Mouse (Mus musculus) bone marrow macrophage, adult 2 months (primary cell): Measurements from ENCODE around the gene Nms. TPM values are rescaled to one million over a fixed set of nuclear protein-coding genes. Genes with fewer than 3 reads are reported as not detected.

Source experiments
- H3K27ac ChIP-seq: 2 replicates; pipeline ENCODE4 v1.5.1; 2012; ENCODE audit warnings: low read depth, low read length; ENCODE audit not compliant: insufficient read depth
- H3K4me1 ChIP-seq: 2 replicates; pipeline ENCODE4 v1.6.1; 2012; ENCODE audit warnings: low read length; ENCODE audit not compliant: control insufficient read depth, insufficient read depth
- H3K4me3 ChIP-seq: 2 replicates; pipeline ENCODE4 v1.5.1; 2012; ENCODE audit warnings: mild to moderate bottlenecking, low read length, moderate library complexity; ENCODE audit not compliant: insufficient read depth
- CTCF ChIP-seq: IDR thresholded peaks from 2 replicates; pipeline ENCODE4 v1.5.1; 2012; ENCODE audit warnings: low read depth, mild to moderate bottlenecking, low read length, moderate library complexity
- POLR2A ChIP-seq: IDR thresholded peaks from 2 replicates; pipeline ENCODE4 v1.6.1; 2012; ENCODE audit warnings: mild to moderate bottlenecking, low read depth, low read length, borderline replicate concordance
- polyA plus RNA-seq: library from polyadenylated mRNA; stranded (reverse); fragments of >200 nt; gene quantifications from 2 replicates; pipeline ENCODE4 v1.2.4, GENCODE M21; 2012; ENCODE audit not compliant: missing spikeins, insufficient read depth, insufficient read length

Nms gene
- polyA plus RNA-seq, 1 experiment = not detected

DNA sequence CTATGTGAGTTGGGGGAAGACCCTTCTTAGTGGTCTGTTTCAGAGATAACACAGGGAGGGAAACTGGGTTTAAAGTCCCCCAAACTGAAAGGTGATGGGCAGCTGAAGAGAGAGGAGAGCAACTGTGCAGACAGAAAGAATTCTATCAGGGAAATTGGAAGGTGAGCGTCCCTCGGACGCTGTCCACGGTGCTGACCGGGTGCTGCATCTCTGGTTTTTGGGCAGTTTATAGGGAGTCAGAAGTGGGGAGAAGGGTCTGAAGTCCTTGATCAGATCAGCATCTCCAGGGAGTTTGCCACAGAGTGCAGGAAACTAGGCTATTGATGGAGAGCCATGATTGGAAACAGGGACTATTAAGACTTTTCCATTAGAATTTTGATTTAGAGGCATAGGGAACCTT, 659 bp downstream of the Nms start:
- TF ChIP-seq POLR2A (no peak), CTCF (no peak)
- Histone ChIP-seq H3K4me3 (no peak overlapping the region), H3K4me1 (peaks cover 3% of the 10 kb centered on the region; the same call in 1 of the 2 replicates), H3K27ac (no peak overlapping the region)

DNA sequence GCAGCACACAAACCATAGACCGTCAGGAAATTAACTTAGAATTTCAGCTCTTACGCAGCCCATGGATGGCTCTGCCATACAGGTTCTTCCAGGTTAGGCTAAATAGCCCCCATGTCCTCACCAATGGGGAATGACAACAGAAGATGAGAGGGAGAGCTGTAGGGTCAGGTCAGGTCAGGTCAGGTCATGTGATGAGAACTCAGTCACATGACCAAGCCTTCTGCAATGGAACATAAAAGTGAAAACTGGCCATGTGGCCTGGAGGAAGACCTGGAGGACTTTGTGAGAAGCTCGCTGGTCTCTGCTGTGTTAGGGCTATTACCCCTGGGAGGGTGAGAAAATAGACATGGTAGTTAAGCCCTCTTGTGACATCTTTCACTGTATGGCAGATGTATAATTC, 17.5 kb downstream of the Nms start:
- TF ChIP-seq CTCF = no peak
- TF ChIP-seq POLR2A = no peak
- no peaks in the 10 kb centered on the region; the same call in 1 of the 2 replicates for H3K4me1 ChIP-seq
- H3K27ac ChIP-seq = no peak overlapping the region
- no peak overlapping the region for H3K4me3 ChIP-seq

DNA sequence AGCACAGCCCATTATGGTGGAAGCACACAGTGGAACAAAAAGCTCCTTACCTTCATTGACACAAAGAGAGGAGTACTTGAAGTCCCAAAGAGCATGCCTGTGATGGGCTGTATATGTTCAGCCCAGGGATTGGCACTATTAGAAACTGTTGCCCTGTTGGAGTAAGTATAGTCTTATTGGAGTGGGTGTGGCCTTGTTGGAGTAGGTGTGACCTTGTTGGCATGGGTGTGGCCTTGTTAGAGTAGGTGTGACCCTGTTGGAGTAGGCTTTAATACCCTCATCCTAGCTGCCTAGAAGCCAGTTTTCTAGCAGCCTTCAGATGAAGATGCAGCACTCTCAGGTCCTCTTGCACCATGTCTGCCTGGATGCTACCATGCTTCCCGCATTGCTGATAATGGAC, 30.2 kb downstream of the Nms start:
- Histone ChIP-seq H3K4me1 (no peaks in the 10 kb centered on the region; the same call in 1 of the 2 replicates), H3K27ac (no peak overlapping the region), H3K4me3 (no peak overlapping the region)
- TF ChIP-seq CTCF (no peak), POLR2A (no peak)

DNA sequence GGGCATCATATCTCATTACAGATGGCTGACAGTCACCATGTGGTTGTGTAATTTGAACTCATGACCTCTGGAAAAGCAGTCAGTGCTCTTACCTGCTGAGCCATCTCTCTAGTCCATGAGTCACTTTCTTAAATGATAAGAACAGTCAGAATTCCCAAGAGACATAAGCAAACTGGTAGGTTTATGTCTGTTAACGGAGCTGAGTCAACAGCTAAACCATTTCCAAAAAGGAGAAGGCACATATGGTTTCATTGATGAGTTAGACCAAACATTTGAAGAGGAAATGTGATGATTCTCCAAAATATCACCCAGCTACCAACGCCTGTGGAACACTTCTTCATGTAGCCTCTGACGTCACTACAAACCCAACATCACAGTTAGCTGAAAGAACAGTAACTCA, 32.8 kb downstream of the Nms start:
- Histone ChIP-seq H3K27ac (no peak overlapping the region), H3K4me1 (no peaks in the 10 kb centered on the region; the same call in 1 of the 2 replicates), H3K4me3 (no peak overlapping the region)
- TF ChIP-seq POLR2A = no peak
- TF ChIP-seq CTCF = no peak

DNA sequence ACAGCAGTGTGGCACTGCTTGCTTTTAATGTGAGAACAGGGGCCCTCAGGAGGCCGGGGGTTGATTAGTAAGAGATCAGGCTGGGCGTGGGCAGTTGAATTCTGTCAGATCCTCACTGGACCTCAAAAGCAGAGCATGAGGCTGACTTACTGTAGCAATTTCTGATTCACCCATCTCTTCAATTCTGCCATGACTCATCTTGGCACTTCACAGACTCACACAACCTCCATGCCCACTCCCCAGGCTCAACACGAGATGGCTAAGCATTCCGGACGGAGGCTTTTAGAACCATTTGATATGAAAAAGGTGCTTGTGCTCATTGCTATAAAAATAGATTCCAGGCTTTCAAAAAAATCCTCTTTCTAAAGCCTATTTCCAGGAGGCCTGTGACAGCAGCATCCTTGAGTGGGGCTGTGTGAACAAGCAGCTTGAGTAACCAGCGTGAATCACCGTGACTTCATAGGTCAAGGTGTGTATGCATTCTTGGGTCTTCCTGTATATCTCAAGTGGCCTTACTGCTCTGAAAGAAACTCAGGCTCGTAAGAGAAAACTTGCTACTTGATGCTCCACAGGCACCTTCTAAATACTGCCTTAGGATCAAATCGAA, 34.1 kb downstream of the Nms start:
- Histone ChIP-seq H3K4me3 (no peak overlapping the region), H3K27ac (no peak overlapping the region), H3K4me1 (no peaks in the 10 kb centered on the region; the same call in 1 of the 2 replicates)
- TF ChIP-seq CTCF (no peak), POLR2A (no peak)

DNA sequence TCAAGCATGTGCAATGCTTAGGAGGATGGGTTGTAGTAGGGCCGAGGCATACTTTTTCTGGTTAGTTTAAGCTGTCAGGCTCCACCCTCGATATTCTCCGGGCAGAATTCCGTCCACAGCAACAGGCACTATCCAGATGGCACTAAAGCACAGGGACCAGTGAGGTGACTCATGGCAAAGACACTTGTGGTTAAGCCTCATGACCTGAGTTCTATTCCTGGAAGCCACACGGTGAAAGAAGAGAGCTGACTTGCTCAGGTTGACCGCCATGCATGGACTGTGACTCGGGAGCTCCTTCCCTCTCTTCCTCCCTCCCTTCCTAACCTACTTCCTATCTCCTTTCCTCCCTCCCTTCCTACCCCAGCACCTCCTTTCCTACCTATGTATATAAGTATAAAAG, 41.0 kb downstream of the Nms start:
- H3K4me3 ChIP-seq = no peak overlapping the region
- TF ChIP-seq POLR2A (no peak), CTCF (no peak)
- no peaks in the 10 kb centered on the region for H3K4me1 ChIP-seq
- no peak overlapping the region for H3K27ac ChIP-seq

DNA sequence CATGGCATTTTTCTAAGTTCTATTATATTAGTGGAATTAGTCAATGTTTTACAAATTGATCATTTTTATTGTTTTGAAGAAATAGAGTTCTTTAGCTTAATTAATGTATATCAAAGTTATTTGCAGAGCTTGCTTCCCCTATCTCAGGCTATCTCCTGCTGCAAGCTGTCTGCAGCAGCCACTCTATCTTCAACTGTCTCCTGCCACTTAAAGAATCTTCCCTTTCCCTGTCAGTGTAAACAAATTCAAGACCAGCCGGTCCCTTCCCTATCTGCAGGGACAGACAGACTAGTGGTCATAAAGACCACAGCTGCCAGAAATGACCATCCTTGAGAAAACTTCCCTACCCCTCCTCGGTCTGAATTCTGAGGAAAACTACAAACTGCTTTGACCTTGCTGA, 44.9 kb downstream of the Nms start:
- TF ChIP-seq CTCF = no peak
- no peak for TF ChIP-seq POLR2A
- Histone ChIP-seq H3K4me1 (peaks cover 3% of the 10 kb centered on the region), H3K27ac (no peak overlapping the region), H3K4me3 (no peak overlapping the region)

DNA sequence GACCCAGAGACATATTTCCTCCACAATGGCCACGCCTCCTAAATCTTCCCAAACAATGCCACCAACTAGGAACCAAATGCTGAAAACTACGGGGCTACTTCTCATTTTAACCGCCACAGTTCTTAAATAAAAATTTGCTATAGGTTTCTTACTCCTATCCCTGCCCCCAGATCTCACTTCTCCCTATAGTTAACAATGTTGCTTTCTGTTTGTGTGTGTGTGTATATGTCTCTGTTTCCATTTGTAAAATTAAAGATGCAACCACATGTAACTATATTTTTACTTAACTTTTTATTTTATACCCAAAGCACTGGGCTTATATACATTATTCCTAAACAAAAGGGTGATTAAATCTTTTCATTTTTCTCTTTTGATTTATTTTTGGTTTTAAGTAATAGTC, 46.4 kb downstream of the Nms start, which contains the start of gene Pdcl3:
Pdcl3 (plus strand) TSS at position 301 of the 400 bp plus-strand sequence.
- no peak within 1 kb of the TSS for H3K4me3 ChIP-seq
- peaks cover 6% of the 10 kb centered on the region for H3K4me1 ChIP-seq
- H3K27ac ChIP-seq = no peak within 1 kb of the TSS
- TF ChIP-seq POLR2A (no peak), CTCF (no peak)

DNA sequence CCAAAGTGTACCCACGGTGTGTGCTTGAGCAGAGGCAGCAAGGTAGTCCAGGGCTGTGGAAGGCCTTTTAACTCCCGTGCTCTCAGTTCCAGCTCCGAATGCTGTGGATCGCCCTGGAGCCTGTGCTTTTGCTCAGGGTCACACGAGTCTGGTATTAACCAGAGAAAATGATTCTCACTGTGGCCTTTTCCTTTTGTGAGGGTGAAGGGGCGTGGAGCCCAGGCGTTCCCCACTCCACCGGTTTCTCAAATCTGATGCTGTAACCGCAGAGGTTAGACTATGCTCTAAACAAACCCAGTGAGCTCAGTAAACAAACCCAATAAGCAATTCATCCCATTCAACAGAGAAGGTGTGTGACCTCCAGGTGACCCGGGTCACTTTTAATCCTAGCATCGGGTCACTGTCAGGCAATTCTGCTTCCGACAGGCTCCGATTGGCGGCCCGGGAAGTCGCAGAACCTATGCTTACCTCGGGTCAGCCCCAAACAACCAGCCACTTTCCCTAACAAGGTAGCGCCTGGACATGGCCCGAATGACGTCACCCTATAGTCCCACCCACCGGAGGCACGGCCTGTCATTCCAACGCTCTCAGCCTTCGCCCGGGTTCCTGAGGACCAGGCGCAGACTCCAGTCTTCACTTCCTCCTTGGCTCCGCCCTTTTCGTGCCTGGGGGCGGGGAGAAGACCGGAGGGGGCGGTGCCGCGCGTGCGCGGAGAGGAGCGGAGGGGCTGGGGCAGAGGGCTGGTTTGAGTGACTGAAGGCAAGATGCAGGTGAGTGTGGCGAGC, 48.3 kb downstream of the Nms start:
- Histone ChIP-seq H3K4me1 (peaks cover 6% of the 10 kb centered on the region), H3K27ac (peak overlapping the region; percentile 56), H3K4me3 (peak overlapping the region; percentile 94)
- TF ChIP-seq POLR2A (0 out of 2 replicates have a peak, but pooled peaks have one; percentile 8), CTCF (no peak)

DNA sequence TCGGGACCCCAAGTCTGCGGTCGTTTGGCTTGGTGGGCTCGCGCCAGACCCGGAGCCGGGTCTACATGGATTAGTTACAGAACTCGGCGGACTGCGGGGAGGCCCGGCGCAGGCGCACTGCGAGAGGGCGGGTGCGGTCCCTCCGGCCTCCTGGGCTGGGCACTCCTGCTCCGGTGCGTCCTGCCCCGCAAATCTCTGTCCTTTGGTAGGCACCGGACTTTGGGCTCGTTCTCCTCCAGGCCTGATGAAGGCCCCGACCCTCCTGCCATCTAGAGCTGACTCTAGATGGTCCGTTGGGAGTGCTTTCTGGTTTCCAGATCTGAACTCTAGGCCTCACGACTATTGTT, 48.9 kb downstream of the Nms start:
- Histone ChIP-seq H3K4me1 (peaks cover 6% of the 10 kb centered on the region), H3K27ac (peak overlapping the region; percentile 56), H3K4me3 (peak overlapping the region; percentile 94)
- TF ChIP-seq CTCF (no peak), POLR2A (no peak)

DNA sequence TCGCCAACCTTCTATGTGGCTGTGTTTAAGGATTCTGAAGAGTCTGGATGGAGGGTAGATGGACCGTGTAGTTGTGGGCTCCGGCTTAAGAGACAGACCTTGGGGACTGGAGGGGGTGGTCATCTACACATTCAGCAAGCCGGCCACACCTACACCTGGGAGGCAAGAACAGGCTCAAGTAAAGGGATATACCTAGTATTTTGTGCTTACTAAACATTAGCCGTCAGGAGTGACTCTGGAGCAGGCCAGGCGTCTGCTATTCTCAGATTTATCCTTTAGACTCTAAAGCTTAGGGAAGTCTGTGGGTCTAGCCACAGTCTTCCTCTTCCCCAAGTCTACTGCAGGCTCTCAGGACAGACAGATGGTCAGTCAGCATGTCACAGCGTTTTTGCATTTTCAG, 49.4 kb downstream of the Nms start:
- Histone ChIP-seq H3K4me1 (peaks cover 6% of the 10 kb centered on the region), H3K4me3 (peak overlapping the region; percentile 94), H3K27ac (peak overlapping the region; percentile 56)
- TF ChIP-seq POLR2A (no peak), CTCF (no peak)
